Mouse (Mus musculus) intestine, postnatal 0 days (tissue): Measurements from ENCODE around the gene Aldoart2. TPM values are rescaled to one million over a fixed set of nuclear protein-coding genes. Genes with fewer than 3 reads are reported as not detected.

Experiments used
- ATAC-seq: fragments of 200-750 bp; cut with Nextera tagmentation; 2 replicates; pipeline ENCODE4 v1.8.0; 2017; ENCODE audit warnings: mild to moderate bottlenecking, moderate TSS enrichment, moderate library complexity
- H3K27ac ChIP-seq: fragments of 300-500 bp; sonication (generic); 2 replicates; pipeline ENCODE4 v1.5.1; 2014; ENCODE audit warnings: mild to moderate bottlenecking, low read depth, low read length, moderate library complexity
- H3K27me3 ChIP-seq: fragments of 300-500 bp; sonication (generic); replicated peaks from 2 replicates; pipeline ENCODE4 v1.6.1; 2014; ENCODE audit warnings: low read length, mixed read lengths; ENCODE audit not compliant: control insufficient read depth, insufficient read depth
- H3K36me3 ChIP-seq: fragments of 300-500 bp; sonication (generic); 2 replicates; pipeline ENCODE4 v1.6.1; 2014; ENCODE audit warnings: mild to moderate bottlenecking, moderate library complexity; ENCODE audit not compliant: control insufficient read depth, insufficient read depth
- H3K4me1 ChIP-seq: fragments of 300-500 bp; sonication (generic); replicated peaks from 2 replicates; pipeline ENCODE4 v1.6.1; 2014; ENCODE audit warnings: antibody characterized with exemption, low read length, mixed read lengths; ENCODE audit not compliant: control insufficient read depth, insufficient read depth
- H3K4me2 ChIP-seq: fragments of 300-500 bp; sonication (generic); replicated peaks from 2 replicates; pipeline ENCODE4 v1.6.1; 2014; ENCODE audit warnings: low read depth, mild to moderate bottlenecking, moderate library complexity
- H3K4me3 ChIP-seq: fragments of 300-500 bp; sonication (generic); 2 replicates; pipeline ENCODE4 v1.5.1; 2014; ENCODE audit warnings: low read depth, low read length
- H3K9ac ChIP-seq: fragments of 300-500 bp; sonication (generic); 2 replicates; pipeline ENCODE4 v1.6.1; 2014; ENCODE audit warnings: mild to moderate bottlenecking, low read depth, low read length
- H3K9me3 ChIP-seq: fragments of 300-500 bp; sonication (generic); 2 replicates; pipeline ENCODE4 v1.6.1; 2016; ENCODE audit warnings: mixed run types; ENCODE audit not compliant: control insufficient read depth
- CTCF ChIP-seq: sonication (generic); IDR thresholded peaks from 2 replicates; pipeline ENCODE4 v1.5.1; 2016; ENCODE audit warnings: low read depth, mild to moderate bottlenecking, control low read depth, antibody characterized with exemption, moderate library complexity
- WGBS: fragments of 180-500 bp; shearing (Covaris S2); extraction: QIAGEN DNeasy Blood & Tissue Kit; methylation state at CpG from one replicate; pipeline ENCODE4 v1.1.7; 2014; 5-methylcytosine and 5-hydroxymethylcytosine counted together
- polyA plus RNA-seq: library from polyadenylated mRNA; unstranded; fragments of >200 nt; fragmentation: Nextera tagmentation; extraction: Ambion mirVana; gene quantifications from 2 replicates; pipeline ENCODE4 v1.2.1, GENCODE M21; 2015

Aldoart2 gene
- polyA plus RNA-seq, 1 experiment from 2014 or later, result 0.13 TPM

DNA sequence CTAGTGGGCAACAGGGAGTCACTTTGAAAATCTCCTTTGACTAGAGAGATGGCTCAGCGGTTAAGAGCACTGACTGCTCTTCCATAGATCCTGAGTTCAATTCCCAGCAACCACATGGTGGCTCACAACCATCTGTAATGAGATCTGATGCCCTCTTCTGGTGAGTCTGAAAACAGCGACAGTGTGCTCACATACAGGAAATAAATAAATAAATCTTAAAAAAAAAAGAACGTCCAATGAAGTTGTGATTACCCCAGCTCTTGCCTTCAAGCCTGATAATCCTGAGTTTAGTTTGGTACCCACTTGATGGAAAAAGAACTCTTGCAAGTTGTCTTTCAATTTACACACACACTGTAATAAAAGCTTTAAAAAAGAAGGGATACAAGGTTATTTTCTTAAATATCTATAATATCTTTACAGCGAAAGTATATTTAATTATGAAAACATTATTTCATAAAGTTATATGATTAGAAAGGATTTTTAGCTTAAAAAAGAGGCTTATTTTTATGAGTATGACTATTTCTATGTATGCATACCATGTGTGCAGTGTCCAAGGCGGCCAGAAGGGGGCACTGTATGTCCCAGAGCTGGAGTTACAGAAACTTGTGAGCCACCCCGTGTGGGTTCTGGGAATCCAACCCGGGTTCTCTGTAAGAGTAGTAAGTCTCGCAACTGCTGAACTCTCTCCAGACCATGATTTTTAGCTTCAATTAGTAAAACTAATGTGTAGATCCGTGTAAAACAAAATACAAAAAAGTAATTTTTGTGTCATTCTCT, 664 bp upstream of the Aldoart2 start:
- Histone ChIP-seq H3K36me3 (no peaks in the 10 kb centered on the region), H3K4me2 (no peak overlapping the region), H3K27ac (no peak overlapping the region), H3K9me3 (no peaks in the 10 kb centered on the region), H3K9ac (no peak overlapping the region), H3K4me3 (no peak overlapping the region), H3K4me1 (0 out of 2 replicates have a peak, but pooled peaks cover 2% of the 10 kb centered on the region), H3K27me3 (no peaks in the 10 kb centered on the region)
- no peak; the same call in 1 of the 2 replicates for TF ChIP-seq CTCF
- WGBS, result 82% methylated on average over 9 of the region's 9 CpGs
- ATAC-seq, result no peak

DNA sequence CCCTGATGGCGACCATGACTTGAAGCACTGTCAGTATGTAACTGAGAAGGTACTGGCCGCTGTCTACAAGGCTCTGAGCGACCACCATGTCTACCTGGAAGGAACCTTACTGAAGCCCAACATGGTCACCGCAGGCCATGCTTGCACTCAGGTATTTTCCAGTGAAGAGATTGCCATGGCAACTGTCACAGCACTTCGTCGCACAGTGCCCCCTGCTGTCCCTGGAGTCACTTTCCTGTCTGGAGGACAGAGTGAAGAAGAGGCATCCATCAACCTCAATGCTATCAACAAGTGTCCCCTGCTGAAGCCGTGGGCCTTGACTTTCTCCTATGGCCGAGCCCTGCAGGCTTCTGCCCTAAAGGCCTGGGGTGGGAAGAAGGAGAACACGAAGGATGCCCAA, 828 bp downstream of the Aldoart2 start:
- H3K27me3 ChIP-seq, result no peaks in the 10 kb centered on the region
- H3K4me3 ChIP-seq, result no peak overlapping the region
- no peaks in the 10 kb centered on the region for H3K36me3 ChIP-seq
- peak; percentile 34 for TF ChIP-seq CTCF
- H3K9ac ChIP-seq, result no peak overlapping the region
- no peak overlapping the region for H3K27ac ChIP-seq
- no peak for ATAC-seq
- H3K9me3 ChIP-seq, result no peaks in the 10 kb centered on the region
- 75% methylated on average over 9 of the region's 9 CpGs for WGBS
- H3K4me2 ChIP-seq, result no peak overlapping the region
- H3K4me1 ChIP-seq, result no peaks in the 10 kb centered on the region

DNA sequence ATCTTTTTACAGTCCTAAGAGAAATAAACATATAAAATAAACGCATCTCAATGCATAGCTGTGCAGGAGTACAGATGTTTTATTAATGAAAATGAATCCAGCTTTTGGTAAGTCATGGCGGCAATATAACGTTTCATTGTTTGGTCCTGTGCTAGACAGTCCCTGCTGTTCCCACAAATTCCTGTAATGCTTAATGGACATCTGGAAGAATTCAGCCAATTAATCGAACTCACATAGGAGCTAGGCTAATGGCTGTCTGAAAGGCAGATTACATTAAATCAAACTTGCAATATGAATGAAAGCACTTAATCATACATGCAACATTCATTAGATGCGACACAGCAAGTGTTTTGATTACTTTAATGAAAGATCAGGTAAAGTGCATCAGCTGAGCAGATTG, 1.8 kb downstream of the Aldoart2 start:
- ATAC-seq, result no peak
- Histone ChIP-seq H3K4me1 (no peaks in the 10 kb centered on the region), H3K9me3 (no peaks in the 10 kb centered on the region), H3K27ac (no peak overlapping the region), H3K4me3 (no peak overlapping the region), H3K4me2 (no peak overlapping the region), H3K36me3 (no peaks in the 10 kb centered on the region), H3K27me3 (no peaks in the 10 kb centered on the region), H3K9ac (no peak overlapping the region)
- TF ChIP-seq CTCF, result no peak
- 79% methylated on average over 5 of the region's 5 CpGs for WGBS

DNA sequence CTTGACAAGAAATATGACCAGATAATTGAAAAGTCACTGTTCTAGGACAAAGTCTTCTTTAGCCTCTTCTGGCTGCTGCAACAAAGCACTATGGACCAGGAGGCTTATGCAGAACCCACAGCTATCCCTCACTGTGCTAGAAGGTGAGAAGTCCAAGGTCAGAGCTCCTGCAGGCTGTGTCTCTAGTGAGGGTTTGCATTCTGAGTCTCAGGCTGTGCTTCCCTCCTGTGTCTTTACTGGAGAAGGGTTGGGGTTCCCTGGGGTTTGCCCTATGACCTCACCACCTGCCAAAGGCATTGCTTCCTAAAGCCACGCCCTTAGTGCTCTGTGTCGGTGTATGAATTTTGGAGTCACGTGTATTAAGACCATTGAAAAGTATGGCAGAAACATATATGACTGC, 3.4 kb downstream of the Aldoart2 start:
- Histone ChIP-seq H3K9me3 (no peaks in the 10 kb centered on the region), H3K4me2 (no peak overlapping the region), H3K27me3 (no peaks in the 10 kb centered on the region), H3K4me3 (no peak overlapping the region), H3K9ac (no peak overlapping the region), H3K36me3 (no peaks in the 10 kb centered on the region), H3K4me1 (no peaks in the 10 kb centered on the region), H3K27ac (no peak overlapping the region)
- no peak for TF ChIP-seq CTCF
- 59% methylated on average over 3 of the region's 3 CpGs for WGBS
- no peak for ATAC-seq

DNA sequence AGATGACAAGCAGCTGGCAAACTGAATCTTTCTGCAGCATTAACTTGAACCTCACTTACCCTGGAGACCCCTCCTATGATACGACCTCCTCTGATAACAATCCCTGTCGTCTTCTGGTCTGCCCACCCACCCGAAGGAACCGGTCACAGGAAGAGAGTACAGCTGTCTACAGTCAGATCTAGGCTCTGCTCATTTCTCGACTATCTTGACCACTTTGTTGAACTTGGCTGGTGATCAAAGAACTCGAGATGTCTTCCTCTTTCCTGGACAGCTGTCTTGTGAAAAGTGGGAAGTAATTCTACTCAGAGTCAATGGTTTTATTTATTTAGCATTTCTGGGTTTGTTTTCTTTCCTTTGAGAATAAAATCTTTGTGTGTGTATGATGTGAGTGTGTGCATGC, 4.6 kb downstream of the Aldoart2 start:
- no peak for TF ChIP-seq CTCF
- H3K9ac ChIP-seq, result no peak overlapping the region
- no peak overlapping the region for H3K4me2 ChIP-seq
- ATAC-seq, result no peak
- H3K27ac ChIP-seq, result no peak overlapping the region
- H3K4me1 ChIP-seq, result no peaks in the 10 kb centered on the region
- H3K4me3 ChIP-seq, result no peak overlapping the region
- no peaks in the 10 kb centered on the region for H3K9me3 ChIP-seq
- no peaks in the 10 kb centered on the region for H3K27me3 ChIP-seq
- WGBS, result 60% methylated on average over 6 of the region's 6 CpGs
- H3K36me3 ChIP-seq, result no peaks in the 10 kb centered on the region

DNA sequence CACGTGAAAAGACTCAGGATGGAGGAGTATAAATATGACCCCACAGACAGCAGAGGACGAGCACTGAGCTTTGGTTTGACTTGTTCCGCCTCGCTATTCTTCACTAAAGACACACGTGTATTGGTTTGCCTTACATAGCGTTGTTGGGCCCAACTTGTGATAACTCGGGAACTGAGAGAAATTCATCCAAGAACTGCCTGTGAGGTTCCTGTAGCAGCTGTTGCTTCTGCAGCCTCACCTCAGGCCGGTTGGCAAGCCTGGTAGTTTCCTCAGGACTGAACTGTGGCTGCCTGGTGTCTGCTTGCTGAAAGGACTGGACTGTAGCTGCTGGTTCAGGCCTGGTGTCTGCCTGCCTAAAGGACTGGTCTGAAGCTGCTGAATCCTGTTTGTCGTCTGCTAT, 5.6 kb downstream of the Aldoart2 start:
- Histone ChIP-seq H3K36me3 (no peaks in the 10 kb centered on the region), H3K27me3 (no peaks in the 10 kb centered on the region), H3K9ac (no peak overlapping the region), H3K27ac (no peak overlapping the region), H3K4me2 (no peak overlapping the region), H3K4me1 (no peaks in the 10 kb centered on the region), H3K9me3 (no peaks in the 10 kb centered on the region), H3K4me3 (no peak overlapping the region)
- ATAC-seq, result no peak
- TF ChIP-seq CTCF, result no peak
- 87% methylated on average over 9 of the region's 9 CpGs for WGBS
